Mouse (Mus musculus): ENCODE results near the gene Myrip. TPM values are rescaled to one million over a fixed set of nuclear protein-coding genes. Genes with fewer than 3 reads are reported as not detected.
A peak's percentile ranks its signal among the peaks of the same experiment; 100 is the strongest.

The Myrip gene
- polyA plus RNA-seq, 1 experiment from 2014 or later, result 0.29 TPM

- H3K27me3 ChIP-seq (ENCODE audit: control insufficient read depth, insufficient read depth, low read depth, low read length), result no peaks in the 10 kb centered on the region
- H3K36me3 ChIP-seq (ENCODE audit: control insufficient read depth, insufficient read depth, low read length), result no peaks in the 10 kb centered on the region
- whole genome bisulfite sequencing, result 83% methylated on average over 6 of the region's 6 CpGs
- no peaks in the 10 kb centered on the region for H3K4me1 ChIP-seq (replicated peaks; ENCODE audit: control insufficient read depth, insufficient read depth, low read length)
- no peak overlapping the region for H3K27ac ChIP-seq (ENCODE audit: low read length)
- H3K4me2 ChIP-seq (ENCODE audit: low read depth, low read length), result no peak overlapping the region
- no peaks in the 10 kb centered on the region for H3K9me3 ChIP-seq (ENCODE audit: control insufficient read depth, low read length)
- H3K9ac ChIP-seq (ENCODE audit: low read length), result no peak overlapping the region
- H3K4me3 ChIP-seq (ENCODE audit: low read length), result no peak overlapping the region
- no peak for ATAC-seq (ENCODE audit: low read depth)
Measured at GRCm38 (mm10) chr9:120449696-120450329, 148.5 kb downstream of the Myrip start.

- peak; percentile 68; the same call in 1 of the 2 replicates for ATAC-seq (ENCODE audit: low read depth)
- 23% methylated on average over 9 of the region's 9 CpGs for WGBS
- Histone ChIP-seq H3K27me3 (ENCODE audit: control insufficient read depth, insufficient read depth, low read depth, low read length) (no peaks in the 10 kb centered on the region), H3K4me2 (ENCODE audit: low read depth, low read length) (no peak overlapping the region), H3K36me3 (ENCODE audit: control insufficient read depth, insufficient read depth, low read length) (no peaks in the 10 kb centered on the region), H3K4me3 (ENCODE audit: low read length) (no peak overlapping the region), H3K4me1 (replicated peaks; ENCODE audit: control insufficient read depth, insufficient read depth, low read length) (peaks cover 7% of the 10 kb centered on the region; the same call in 1 of the 2 replicates), H3K9ac (ENCODE audit: low read length) (no peak overlapping the region), H3K27ac (ENCODE audit: low read length) (peak overlapping the region; percentile 50), H3K9me3 (ENCODE audit: control insufficient read depth, low read length) (no peaks in the 10 kb centered on the region)
Measured at GRCm38 (mm10) chr9:120455768-120456655, 154.7 kb downstream of the Myrip start.

- Histone ChIP-seq H3K4me1 (replicated peaks; ENCODE audit: control insufficient read depth, insufficient read depth, low read length) (no peaks in the 10 kb centered on the region), H3K9ac (ENCODE audit: low read length) (no peak overlapping the region), H3K27ac (ENCODE audit: low read length) (no peak overlapping the region), H3K36me3 (ENCODE audit: control insufficient read depth, insufficient read depth, low read length) (no peaks in the 10 kb centered on the region), H3K4me3 (ENCODE audit: low read length) (no peak overlapping the region), H3K4me2 (ENCODE audit: low read depth, low read length) (no peak overlapping the region), H3K9me3 (ENCODE audit: control insufficient read depth, low read length) (no peaks in the 10 kb centered on the region), H3K27me3 (ENCODE audit: control insufficient read depth, insufficient read depth, low read depth, low read length) (no peaks in the 10 kb centered on the region)
- 90% methylated on average over 1 of the region's 1 CpGs for WGBS
- ATAC-seq (ENCODE audit: low read depth), result no peak
Measured at GRCm38 (mm10) chr9:120470431-120470830, 169.1 kb downstream of the Myrip start.

- Histone ChIP-seq H3K9ac (ENCODE audit: low read length) (no peak overlapping the region), H3K27ac (ENCODE audit: low read length) (no peak overlapping the region), H3K9me3 (ENCODE audit: control insufficient read depth, low read length) (no peaks in the 10 kb centered on the region), H3K4me3 (ENCODE audit: low read length) (no peak overlapping the region), H3K4me1 (replicated peaks; ENCODE audit: control insufficient read depth, insufficient read depth, low read length) (no peaks in the 10 kb centered on the region), H3K36me3 (ENCODE audit: control insufficient read depth, insufficient read depth, low read length) (no peaks in the 10 kb centered on the region), H3K27me3 (ENCODE audit: control insufficient read depth, insufficient read depth, low read depth, low read length) (no peaks in the 10 kb centered on the region), H3K4me2 (ENCODE audit: low read depth, low read length) (no peak overlapping the region)
- WGBS, result 79% methylated on average over 3 of the region's 3 CpGs
- no peak for ATAC-seq (ENCODE audit: low read depth)
Measured at GRCm38 (mm10) chr9:120481644-120482043, 180.3 kb downstream of the Myrip start.

- no peak overlapping the region for H3K9ac ChIP-seq (ENCODE audit: low read length)
- WGBS, result 93% methylated on average over 4 of the region's 4 CpGs
- no peak for ATAC-seq (ENCODE audit: low read depth)
- no peak overlapping the region for H3K4me2 ChIP-seq (ENCODE audit: low read depth, low read length)
- H3K36me3 ChIP-seq (ENCODE audit: control insufficient read depth, insufficient read depth, low read length), result no peaks in the 10 kb centered on the region
- H3K27ac ChIP-seq (ENCODE audit: low read length), result no peak overlapping the region
- no peaks in the 10 kb centered on the region for H3K4me1 ChIP-seq (replicated peaks; ENCODE audit: control insufficient read depth, insufficient read depth, low read length)
- H3K9me3 ChIP-seq (ENCODE audit: control insufficient read depth, low read length), result no peaks in the 10 kb centered on the region
- no peak overlapping the region for H3K4me3 ChIP-seq (ENCODE audit: low read length)
- no peaks in the 10 kb centered on the region for H3K27me3 ChIP-seq (ENCODE audit: control insufficient read depth, insufficient read depth, low read depth, low read length)
Measured at GRCm38 (mm10) chr9:120482382-120482781, 181.1 kb downstream of the Myrip start.

GRCm38 (mm10) chr9:120483101-120483500 is 181.8 kb downstream of the Myrip start:
- ATAC-seq (ENCODE audit: low read depth), result no peak
- 81% methylated on average over 8 of the region's 8 CpGs for WGBS
- Histone ChIP-seq H3K9ac (ENCODE audit: low read length) (no peak overlapping the region), H3K4me1 (replicated peaks; ENCODE audit: control insufficient read depth, insufficient read depth, low read length) (no peaks in the 10 kb centered on the region), H3K27ac (ENCODE audit: low read length) (no peak overlapping the region), H3K4me3 (ENCODE audit: low read length) (no peak overlapping the region), H3K9me3 (ENCODE audit: control insufficient read depth, low read length) (no peaks in the 10 kb centered on the region), H3K4me2 (ENCODE audit: low read depth, low read length) (no peak overlapping the region), H3K36me3 (ENCODE audit: control insufficient read depth, insufficient read depth, low read length) (no peaks in the 10 kb centered on the region), H3K27me3 (ENCODE audit: control insufficient read depth, insufficient read depth, low read depth, low read length) (no peaks in the 10 kb centered on the region)

GRCm38 (mm10) chr9:120487076-120487475 is 185.8 kb downstream of the Myrip start:
- 68% methylated on average over 8 of the region's 8 CpGs for WGBS
- H3K36me3 ChIP-seq (ENCODE audit: control insufficient read depth, insufficient read depth, low read length), result no peaks in the 10 kb centered on the region
- no peak for ATAC-seq (ENCODE audit: low read depth)

GRCm38 (mm10) chr9:120491509-120491908 is 190.2 kb downstream of the Myrip start:
- H3K36me3 ChIP-seq (ENCODE audit: control insufficient read depth, insufficient read depth, low read length), result peaks cover 11% of the 10 kb centered on the region; the same call in 1 of the 2 replicates
- H3K4me1 ChIP-seq (replicated peaks; ENCODE audit: control insufficient read depth, insufficient read depth, low read length), result peaks cover 9% of the 10 kb centered on the region
- H3K9ac ChIP-seq (ENCODE audit: low read length), result no peak overlapping the region; the same call in 1 of the 2 replicates
- peak overlapping the region; percentile 94 for H3K4me3 ChIP-seq (ENCODE audit: low read length)
- no peaks in the 10 kb centered on the region for H3K9me3 ChIP-seq (ENCODE audit: control insufficient read depth, low read length)
- no peak for ATAC-seq (ENCODE audit: low read depth)
- peak overlapping the region; percentile 66 for H3K4me2 ChIP-seq (ENCODE audit: low read depth, low read length)
- WGBS, result 79% methylated on average over 3 of the region's 3 CpGs
- no peak overlapping the region for H3K27ac ChIP-seq (ENCODE audit: low read length)
- no peaks in the 10 kb centered on the region for H3K27me3 ChIP-seq (ENCODE audit: control insufficient read depth, insufficient read depth, low read depth, low read length)

More at GRCm38 (mm10) chr9:120487076-120487475, 185.8 kb downstream of the Myrip start:
- Histone ChIP-seq H3K27me3 (ENCODE audit: control insufficient read depth, insufficient read depth, low read depth, low read length) (no peaks in the 10 kb centered on the region), H3K4me3 (ENCODE audit: low read length) (no peak overlapping the region), H3K4me2 (ENCODE audit: low read depth, low read length) (no peak overlapping the region), H3K27ac (ENCODE audit: low read length) (no peak overlapping the region), H3K9me3 (ENCODE audit: control insufficient read depth, low read length) (no peaks in the 10 kb centered on the region), H3K4me1 (replicated peaks; ENCODE audit: control insufficient read depth, insufficient read depth, low read length) (no peaks in the 10 kb centered on the region; the same call in 1 of the 2 replicates), H3K9ac (ENCODE audit: low read length) (no peak overlapping the region)

GRCm38 (mm10) chr9:120492010-120492399 is 190.7 kb downstream of the Myrip start, which contains the start of gene Eif1b:
Gene Eif1b (plus strand): TSS chr9:120492232.
- H3K36me3 ChIP-seq (ENCODE audit: control insufficient read depth, insufficient read depth, low read length), result peaks cover 11% of the 10 kb centered on the region; the same call in 1 of the 2 replicates
- peak within 1 kb of the TSS; percentile 79 for H3K4me2 ChIP-seq (ENCODE audit: low read depth, low read length)
- no peaks in the 10 kb centered on the region for H3K27me3 ChIP-seq (ENCODE audit: control insufficient read depth, insufficient read depth, low read depth, low read length)
- H3K9ac ChIP-seq (ENCODE audit: low read length), result peak within 1 kb of the TSS; percentile 99
- H3K4me3 ChIP-seq (ENCODE audit: low read length), result peak within 1 kb of the TSS; percentile 94
- peak; percentile 34 for ATAC-seq (ENCODE audit: low read depth)
- H3K9me3 ChIP-seq (ENCODE audit: control insufficient read depth, low read length), result no peaks in the 10 kb centered on the region
- WGBS, result 3% methylated on average over 19 of the region's 19 CpGs
- peaks cover 9% of the 10 kb centered on the region for H3K4me1 ChIP-seq (replicated peaks; ENCODE audit: control insufficient read depth, insufficient read depth, low read length)
- H3K27ac ChIP-seq (ENCODE audit: low read length), result peak within 1 kb of the TSS; percentile 92
